8 mouse cellular contexts compared by ENCODE assay signal in the genomic region with DNA sequence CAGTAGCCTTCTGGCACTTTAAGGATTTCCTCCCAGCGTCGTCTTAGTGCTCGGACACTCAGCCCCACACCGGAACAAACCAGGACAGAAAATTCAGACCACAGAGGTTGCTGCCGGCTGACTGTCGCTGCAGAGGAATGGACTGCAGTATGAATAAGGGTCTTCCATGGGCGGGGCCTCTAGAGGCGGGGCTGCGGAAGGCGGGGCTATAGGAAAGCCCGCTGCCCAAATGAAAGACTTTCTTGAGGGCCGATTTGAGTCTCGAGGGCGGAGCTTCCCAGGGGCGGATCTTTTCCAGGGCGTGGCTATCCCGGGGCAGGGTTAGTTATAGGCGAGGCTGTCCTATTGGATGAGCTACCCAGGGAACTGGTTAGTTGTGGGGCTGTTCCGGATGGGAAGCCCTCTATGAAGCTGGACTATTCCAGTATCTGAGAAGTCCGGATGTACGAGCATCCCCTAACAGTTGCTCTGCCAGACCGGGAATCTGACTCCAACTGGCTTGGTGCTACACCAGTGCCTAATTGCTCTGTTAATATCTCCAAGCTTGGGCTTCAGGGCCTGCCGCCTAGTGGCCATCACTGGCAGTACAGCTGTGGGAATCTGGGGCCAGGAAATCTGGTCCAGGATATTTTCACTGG. TPM values are rescaled to one million over a fixed set of nuclear protein-coding genes. Genes with fewer than 3 reads are reported as not detected.
DNase-seq lines count a peak whose midpoint lies in the region; ATAC-seq and TF ChIP-seq lines count a peak whose summit lies in the region.

Gene Tcaf2 (minus strand): TSS at position 343 of the 638 bp plus-strand sequence.

- under 1% methylated on average over 23 of the region's 23 CpGs for WGBS in forebrain, embryonic 16.5 days
- WGBS in large intestine, adult 2 months = under 1% methylated on average over 23 of the region's 23 CpGs
- WGBS in liver, embryonic 16.5 days (ENCODE audit: insufficient replicate concordance) = under 1% methylated on average over 23 of the region's 23 CpGs
- WGBS in neural tube, embryonic 15.5 days = under 1% methylated on average over 23 of the region's 23 CpGs

- peak within 1 kb of the TSS; percentile 53 for H3K4me2 ChIP-seq in forebrain, embryonic 16.5 days (ENCODE audit: low read length)
- peak within 1 kb of the TSS; percentile 53 for H3K4me2 ChIP-seq in liver, embryonic 16.5 days (ENCODE audit: low read depth, low read length)
- peak within 1 kb of the TSS; percentile 80 for H3K4me2 ChIP-seq in neural tube, embryonic 15.5 days

- no peak for DNase-seq in G1E (ENCODE audit: low spot score)
- DNase-seq in cerebellum, adult 18-20 months = peak; percentile 78 to 82
- peak; percentile 83 to 89 for DNase-seq in heart, postnatal 14 days
- peak; percentile 87 for DNase-seq in large intestine, adult 2 months (ENCODE audit: low read depth, low spot score)
- DNase-seq in thymus, adult 18-20 months = peak; percentile 21 to 37

- H3K9ac ChIP-seq in forebrain, embryonic 16.5 days (replicated peaks; ENCODE audit: low read depth, low read length) = 0 out of 2 replicates have a peak within 1 kb of the TSS, but pooled peaks have one; percentile 8
- no peak within 1 kb of the TSS for H3K9ac ChIP-seq in liver, embryonic 16.5 days (ENCODE audit: low read depth, low read length)
- 0 out of 2 replicates have a peak within 1 kb of the TSS, but pooled peaks have one; percentile 26 for H3K9ac ChIP-seq in neural tube, embryonic 15.5 days (replicated peaks)

- H3K27ac ChIP-seq in forebrain, embryonic 16.5 days (ENCODE audit: low read length) = no peak within 1 kb of the TSS
- H3K27ac ChIP-seq in liver, embryonic 16.5 days (ENCODE audit: low read length) = no peak within 1 kb of the TSS
- H3K27ac ChIP-seq in neural tube, embryonic 15.5 days (replicated peaks) = no peak within 1 kb of the TSS

- H3K9me3 ChIP-seq in G1E (replicated peaks) = no peaks in the 10 kb centered on the region
- H3K9me3 ChIP-seq in forebrain, embryonic 16.5 days (ENCODE audit: control insufficient read depth, low read length) = no peaks in the 10 kb centered on the region
- no peaks in the 10 kb centered on the region for H3K9me3 ChIP-seq in liver, embryonic 16.5 days (replicated peaks; ENCODE audit: control insufficient read depth, low read length)
- H3K9me3 ChIP-seq in neural tube, embryonic 15.5 days (replicated peaks) = no peaks in the 10 kb centered on the region

- no peaks in the 10 kb centered on the region for H3K4me1 ChIP-seq in G1E (ENCODE audit: insufficient read depth, low read depth, low read length)
- H3K4me1 ChIP-seq in forebrain, embryonic 16.5 days (replicated peaks; ENCODE audit: control insufficient read depth, insufficient read depth, low read length) = peaks cover 5% of the 10 kb centered on the region; the same call in 1 of the 2 replicates
- H3K4me1 ChIP-seq in liver, embryonic 16.5 days (ENCODE audit: control insufficient read depth, low read depth, low read length) = no peaks in the 10 kb centered on the region
- H3K4me1 ChIP-seq in neural tube, embryonic 15.5 days = no peaks in the 10 kb centered on the region

- peak; percentile 60 for TF ChIP-seq CTCF in G1E (IDR thresholded peaks at IDR 0.05; ENCODE audit: low read depth, low read length)

- H3K27me3 ChIP-seq in G1E (ENCODE audit: insufficient read depth, low read length) = no peaks in the 10 kb centered on the region
- no peaks in the 10 kb centered on the region for H3K27me3 ChIP-seq in forebrain, embryonic 16.5 days (replicated peaks; ENCODE audit: control insufficient read depth, insufficient read depth, low read length)
- no peaks in the 10 kb centered on the region for H3K27me3 ChIP-seq in liver, embryonic 16.5 days (ENCODE audit: control insufficient read depth, insufficient read depth, low read depth, low read length)
- H3K27me3 ChIP-seq in neural tube, embryonic 15.5 days (replicated peaks) = no peaks in the 10 kb centered on the region

- intact Hi-C loops in heart, postnatal 14 days (cut with DNase I) = loop anchor here (5.0 kb wide), 1 partner anchor 47 kb away; no protein-coding TSS in a partner anchor

- no peak; the same call in 1 of the 2 replicates for ATAC-seq in G1E (ENCODE audit: extremely low read depth, insufficient number of reproducible peaks, low FRiP score, poor library complexity, severe bottlenecking)
- peak; percentile 96 for ATAC-seq in forebrain, embryonic 16.5 days
- ATAC-seq in liver, embryonic 16.5 days (ENCODE audit: low read depth) = peak; percentile 83
- ATAC-seq in neural tube, embryonic 15.5 days (ENCODE audit: low FRiP score) = peak; percentile 94

- no peak within 1 kb of the TSS for H3K4me3 ChIP-seq in G1E (ENCODE audit: low read depth, low read length)
- peak within 1 kb of the TSS; percentile 41 for H3K4me3 ChIP-seq in forebrain, embryonic 16.5 days (replicated peaks; ENCODE audit: low read length)
- peak within 1 kb of the TSS; percentile 32 for H3K4me3 ChIP-seq in liver, embryonic 16.5 days (ENCODE audit: low read depth, low read length)
- peak within 1 kb of the TSS; percentile 45 for H3K4me3 ChIP-seq in neural tube, embryonic 15.5 days (replicated peaks)

- no peaks in the 10 kb centered on the region for H3K36me3 ChIP-seq in G1E (replicated peaks)
- no peaks in the 10 kb centered on the region for H3K36me3 ChIP-seq in forebrain, embryonic 16.5 days (ENCODE audit: control insufficient read depth, insufficient read depth)
- no peaks in the 10 kb centered on the region for H3K36me3 ChIP-seq in liver, embryonic 16.5 days (ENCODE audit: control insufficient read depth, insufficient read depth)
- H3K36me3 ChIP-seq in neural tube, embryonic 15.5 days = no peaks in the 10 kb centered on the region

RNA-seq across cellular contexts. Expression of gene Tcaf2, which starts in this region (rescaled TPM):
- not detected in 2 replicates for total RNA-seq in G1E (2014; fragmentation: Nextera tagmentation)
- total RNA-seq in G1E (2017) = 0.11 TPM in 1 of 2 replicates, not detected in the other
- not detected in 2 replicates for polyA plus RNA-seq in G1E (2012)
- 1.0 and 1.6 TPM in 2 replicates for polyA plus RNA-seq in forebrain, embryonic 16.5 days (2015; fragmentation: Nextera tagmentation; extraction: Ambion mirVana)
- total RNA-seq in heart, postnatal 14 days (2021) = 1 to 10 TPM; 4.4 to 4.5 TPM
- polyA plus RNA-seq in large intestine, adult 2 months (2012; rRNA removed) = 1.2 and 2.8 TPM in 2 replicates
- polyA plus RNA-seq in liver, embryonic 16.5 days (2015; fragmentation: Nextera tagmentation; extraction: Ambion mirVana) = 0.21 and 0.22 TPM in 2 replicates
- 2.6 and 4.2 TPM in 2 replicates for polyA plus RNA-seq in neural tube, embryonic 15.5 days (2015; fragmentation: Nextera tagmentation; extraction: Ambion mirVana)

Comparison
In these comparisons a context has a peak if more than half of its experiments do, and no peak if none do; other contexts are left out.
1. RNA of gene Tcaf2 (total RNA-seq): 4.4 to 4.5 TPM in heart, postnatal 14 days; 0.11 TPM in G1E; every median in the first group is over 4 times any median in the second.
2. Peak in ATAC-seq, H3K4me3 ChIP-seq and H3K4me2 ChIP-seq in liver, embryonic 16.5 days; RNA of the gene not detected or under 1 TPM.
3. Peak in every context shown above with its lines, with median percentiles within 50 percentile points of each other: H3K4me2 ChIP-seq.